Mouse (Mus musculus): ENCODE measurements around the gene Hap1.

The Hap1 gene

DNA sequence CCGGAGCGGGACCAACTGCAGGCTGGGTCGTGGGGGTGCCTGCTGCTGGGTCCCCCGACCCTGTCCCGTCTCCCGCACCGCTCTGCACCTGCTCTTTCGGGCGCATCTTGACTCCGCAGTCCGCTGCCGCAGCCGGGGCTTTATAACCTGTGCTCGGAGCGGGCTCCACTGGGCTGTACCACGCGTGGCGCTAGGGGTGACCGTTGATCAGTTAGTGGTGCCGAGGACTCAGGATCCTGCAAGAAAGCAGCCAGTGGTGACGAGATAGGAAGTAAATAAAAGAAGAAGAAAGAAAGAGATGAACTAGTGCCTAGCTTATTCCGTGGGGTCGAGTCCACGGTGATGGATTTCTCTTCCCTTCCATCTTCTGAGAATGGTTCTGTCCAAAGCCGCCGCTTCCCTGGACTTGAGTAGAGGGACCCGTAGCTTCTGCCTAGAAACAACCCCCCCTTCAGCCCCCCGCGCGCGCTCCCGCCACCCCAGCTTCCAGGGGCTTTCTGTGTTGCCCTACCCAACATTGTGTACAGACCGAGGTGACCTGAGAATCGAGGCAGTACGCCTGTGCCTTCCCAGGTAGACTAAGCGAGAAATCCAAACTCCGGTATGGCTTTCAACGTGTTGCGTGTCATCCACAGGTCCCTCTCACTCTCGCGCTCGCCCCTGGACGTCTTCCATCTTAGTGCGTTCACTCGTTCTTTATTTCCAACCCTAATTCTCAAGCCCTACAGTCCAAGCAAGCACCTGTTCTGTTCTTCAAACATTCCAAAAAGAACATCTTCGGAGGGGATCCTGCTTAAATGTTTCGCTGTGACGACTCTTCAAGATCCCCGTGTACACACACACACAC is at the start of gene Hap1:
TSS of gene Hap1 (minus strand) at position 157 of the 847 bp plus-strand sequence.
- peak; percentile 21 to 40 for DNase-seq

DNA sequence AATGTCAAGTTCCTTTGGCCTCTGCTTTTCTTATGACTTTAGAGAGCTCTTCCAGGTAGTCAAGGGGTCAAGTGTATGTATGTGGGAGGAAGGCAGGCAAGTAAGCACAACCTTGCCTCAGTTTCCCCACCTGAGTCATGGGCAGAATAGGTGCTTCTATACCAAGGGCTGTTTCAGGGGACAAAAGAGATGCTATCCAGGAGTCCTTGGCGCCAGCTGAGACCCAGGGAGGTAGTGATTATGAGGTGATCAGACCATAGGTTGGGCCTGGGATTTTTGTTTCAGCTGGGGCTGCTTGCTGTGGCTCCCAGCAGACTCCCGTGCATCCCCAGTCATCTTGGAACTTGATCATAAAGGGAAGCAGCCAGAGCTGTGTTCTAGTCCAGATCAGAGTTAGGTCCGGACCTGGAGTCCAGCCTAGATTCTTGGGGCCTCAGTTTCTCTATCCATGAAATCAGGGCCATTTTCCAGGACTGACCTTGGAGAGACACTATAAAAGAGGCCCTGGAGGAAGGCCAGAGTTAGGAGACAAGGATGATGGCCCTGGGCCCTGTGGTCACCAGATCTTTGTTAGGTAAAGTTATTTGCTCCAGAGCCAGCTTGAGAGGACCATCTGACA is 48.6 kb upstream of the Hap1 start:
- DNase-seq, result no peak

DNA sequence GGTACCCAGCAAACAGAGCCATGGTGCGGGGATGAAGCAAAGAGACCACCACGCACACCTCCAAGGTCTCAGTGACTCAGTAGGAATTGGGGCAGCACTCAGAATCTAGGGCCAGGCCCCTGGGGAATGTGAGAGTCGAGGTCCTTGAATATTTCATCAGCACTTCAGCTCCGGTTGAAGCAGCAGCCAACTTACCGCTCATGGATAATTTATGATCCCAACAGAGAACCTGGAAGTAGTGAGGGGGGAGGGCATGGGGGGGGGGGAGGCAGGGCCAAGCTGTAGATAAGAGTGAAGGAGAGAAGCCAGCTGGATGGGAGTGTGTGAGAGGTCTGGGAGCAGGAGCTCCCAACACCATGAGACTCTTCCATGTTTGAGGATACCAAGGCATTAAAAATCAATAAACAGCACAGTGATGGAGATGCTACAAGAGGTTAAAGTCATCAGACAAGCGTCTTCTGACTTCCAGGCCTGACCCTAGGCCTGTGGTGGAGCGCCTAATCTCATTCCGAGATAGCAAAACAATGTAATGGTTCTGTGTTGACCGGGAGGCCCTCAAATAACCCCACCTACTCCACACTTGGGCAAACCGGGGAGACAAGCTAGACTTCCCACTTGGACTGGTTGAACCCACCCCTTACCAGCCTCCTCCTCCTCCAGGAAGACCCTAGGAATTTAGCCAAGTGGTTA is 47.7 kb upstream of the Hap1 start:
- no peak for DNase-seq

DNA sequence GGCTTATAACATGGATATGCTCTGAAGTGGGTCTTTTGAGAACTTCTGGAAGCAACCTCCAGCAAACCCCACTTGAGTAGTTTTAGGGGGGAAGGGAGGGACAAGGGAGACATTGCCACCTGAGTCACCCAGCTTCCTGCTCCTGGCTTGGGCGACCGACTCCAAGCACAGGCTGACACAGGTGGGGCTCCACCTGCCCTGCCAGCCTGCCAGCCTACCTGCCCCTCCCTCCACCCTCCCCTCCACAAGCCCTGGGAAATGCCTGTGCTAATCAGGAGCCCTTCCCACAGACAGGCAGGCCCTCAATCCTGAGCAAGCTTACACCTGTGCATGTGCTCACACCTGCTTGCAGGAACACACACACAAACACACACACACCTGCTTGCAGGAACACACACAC is 46.8 kb upstream of the Hap1 start:
- no peak for DNase-seq

DNA sequence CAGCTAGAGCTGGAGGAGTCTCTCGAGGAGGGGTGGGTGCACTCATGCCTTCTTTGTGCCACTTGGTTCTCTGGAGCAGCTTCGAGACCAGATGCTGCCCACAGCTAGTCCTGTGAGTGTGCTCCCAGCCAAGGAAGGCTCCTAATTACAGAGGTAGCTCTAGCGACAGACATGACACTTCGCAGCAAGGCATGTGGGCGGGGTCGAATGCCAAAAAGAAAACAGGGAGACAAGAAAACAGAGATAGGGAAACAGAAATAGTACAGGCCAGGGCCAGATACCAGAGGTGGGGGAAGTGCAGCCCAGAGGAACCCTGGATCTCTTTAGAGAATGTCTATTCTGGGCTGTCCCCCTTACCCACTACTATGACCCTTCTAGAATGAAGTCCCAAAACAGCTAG is 46.3 kb upstream of the Hap1 start:
- no peak for DNase-seq

DNA sequence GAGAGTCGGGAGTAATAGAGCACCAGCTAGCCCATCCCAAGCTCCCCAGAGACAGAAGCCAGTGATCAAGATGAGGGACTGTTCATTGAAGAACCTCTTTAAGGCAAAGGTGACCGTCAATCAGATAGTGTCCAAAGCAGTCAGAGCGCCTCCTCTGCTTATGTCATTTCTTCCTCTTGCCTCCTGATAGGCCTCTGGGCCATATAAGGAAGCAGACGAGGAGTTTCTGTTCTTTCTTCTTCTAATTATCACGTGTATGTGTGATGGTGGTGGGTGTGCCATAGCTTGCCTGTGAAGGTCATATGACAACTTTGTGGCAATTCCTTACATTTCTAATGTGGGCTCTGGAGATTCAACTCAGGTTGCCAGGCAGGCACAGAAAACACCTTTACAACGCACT is 44.9 kb upstream of the Hap1 start:
- DNase-seq, result no peak

DNA sequence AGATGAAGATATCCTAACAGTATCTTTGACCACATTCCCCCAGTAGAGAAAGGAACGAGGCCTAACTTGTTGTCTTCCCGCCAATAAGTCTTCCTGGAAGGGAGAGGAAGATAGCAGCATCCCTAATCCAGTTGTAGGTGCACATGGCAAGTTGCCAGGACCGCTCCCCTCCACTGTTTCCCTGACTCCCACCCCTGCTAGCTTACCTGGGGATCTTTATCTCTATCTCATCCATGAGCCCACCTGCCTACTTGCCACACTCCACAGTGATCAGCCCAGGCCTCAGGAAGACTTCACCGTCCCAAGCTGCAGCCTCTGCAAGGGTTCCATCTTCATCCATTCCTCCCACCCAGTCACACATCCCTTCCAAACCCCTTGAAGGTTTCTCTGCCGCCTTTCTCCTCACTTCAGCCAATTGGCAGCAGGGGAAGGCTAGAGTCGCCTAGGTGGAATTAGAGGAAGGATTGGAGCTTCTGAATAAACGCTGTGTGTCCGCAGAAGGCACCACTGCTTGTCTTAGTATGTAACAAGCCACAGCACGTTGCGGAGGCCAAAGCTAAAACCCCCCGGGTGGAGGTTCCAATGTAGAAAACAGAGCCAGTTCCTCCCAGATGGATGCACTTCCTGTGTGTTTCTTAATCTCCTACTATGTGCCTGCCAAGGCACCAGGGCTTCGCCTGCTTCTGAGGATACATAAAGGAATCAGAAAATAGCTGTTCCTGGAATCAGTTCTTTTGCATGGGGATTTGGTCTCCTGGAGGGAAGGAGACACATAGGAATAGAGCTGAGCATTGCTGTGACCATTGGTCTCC is 44.0 kb upstream of the Hap1 start:
- no peak for DNase-seq

DNA sequence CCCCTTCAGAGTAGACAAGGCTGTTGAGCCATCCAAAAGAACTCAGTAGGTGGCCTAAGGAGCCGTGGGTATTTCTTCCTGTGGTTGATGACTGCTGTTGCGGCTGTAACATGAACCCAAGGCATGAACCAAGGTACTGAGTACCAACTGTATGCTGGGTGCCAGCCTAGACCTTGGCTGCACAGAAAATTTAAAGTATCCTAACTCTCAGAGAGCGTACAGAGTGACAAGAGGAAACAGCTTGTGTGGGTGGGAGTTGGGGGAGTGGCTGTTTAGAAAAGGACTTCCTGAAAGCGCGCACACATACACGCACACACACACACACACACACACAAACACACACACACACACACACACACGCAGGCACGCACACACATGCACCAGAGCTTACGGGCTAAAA is 43.4 kb upstream of the Hap1 start:
- DNase-seq, result peak in 1 of 2 experiments; percentile 60

DNA sequence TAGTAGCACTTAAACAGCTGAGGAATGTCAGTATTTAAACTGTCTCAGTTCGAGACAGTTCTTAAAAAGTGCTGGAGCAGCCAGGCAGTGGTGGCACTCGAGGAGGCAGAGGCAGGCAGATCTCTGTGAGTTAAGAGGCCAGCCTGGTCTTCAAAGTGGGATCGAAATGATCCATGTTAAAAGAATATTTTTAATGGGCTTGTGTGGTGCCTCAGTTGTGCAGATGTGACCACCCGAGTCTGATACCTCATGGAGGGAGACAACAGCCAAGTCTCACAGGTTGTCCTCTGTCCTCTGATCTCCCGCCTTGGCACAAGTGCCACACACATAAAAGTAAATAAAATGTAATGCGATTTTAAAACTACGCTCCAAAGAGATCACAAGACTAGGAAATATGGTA is 42.6 kb upstream of the Hap1 start:
- no peak for DNase-seq

DNA sequence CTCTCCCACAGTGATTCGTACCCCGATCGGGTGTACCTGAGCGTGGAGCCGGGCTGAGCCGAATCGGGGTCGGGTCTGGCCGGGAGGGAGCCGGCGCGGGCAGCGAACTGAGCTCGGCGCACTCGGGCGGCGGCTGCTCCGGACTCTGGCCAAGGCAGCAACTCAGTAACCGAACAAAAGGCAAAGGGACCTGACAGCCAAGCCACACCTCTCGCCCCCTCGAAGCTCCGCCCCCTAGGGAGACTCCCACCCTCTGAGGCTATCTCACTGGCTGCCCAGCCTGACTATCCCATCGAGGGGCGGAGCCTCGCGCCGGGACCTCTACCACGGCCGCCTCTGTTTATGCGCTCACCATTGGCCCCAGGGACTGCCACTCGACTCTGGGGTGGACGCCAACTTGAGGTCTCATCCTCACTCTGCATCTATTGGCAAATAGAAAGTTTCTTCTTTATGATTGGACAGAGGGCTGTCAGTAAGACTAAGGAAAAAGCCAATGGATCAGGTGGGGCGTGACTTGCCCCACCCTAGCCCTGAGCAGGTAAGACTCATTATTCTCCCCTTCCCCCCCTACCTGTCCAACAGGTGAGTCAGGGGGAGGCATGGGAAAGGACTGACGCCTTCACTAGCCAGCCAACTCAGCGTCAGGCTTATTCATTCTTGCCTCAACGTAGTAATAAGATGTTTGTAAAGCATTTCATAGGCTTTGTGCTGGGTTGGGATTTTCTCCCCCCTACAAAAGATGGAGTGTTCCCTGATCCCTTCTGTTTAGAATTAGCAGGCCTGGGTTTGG is 41.9 kb upstream of the Hap1 start, which contains the start of gene Jup:
TSS of gene Jup (minus strand) at position 164 of the 790 bp plus-strand sequence.
- peak; percentile 90 to 94 for DNase-seq

DNA sequence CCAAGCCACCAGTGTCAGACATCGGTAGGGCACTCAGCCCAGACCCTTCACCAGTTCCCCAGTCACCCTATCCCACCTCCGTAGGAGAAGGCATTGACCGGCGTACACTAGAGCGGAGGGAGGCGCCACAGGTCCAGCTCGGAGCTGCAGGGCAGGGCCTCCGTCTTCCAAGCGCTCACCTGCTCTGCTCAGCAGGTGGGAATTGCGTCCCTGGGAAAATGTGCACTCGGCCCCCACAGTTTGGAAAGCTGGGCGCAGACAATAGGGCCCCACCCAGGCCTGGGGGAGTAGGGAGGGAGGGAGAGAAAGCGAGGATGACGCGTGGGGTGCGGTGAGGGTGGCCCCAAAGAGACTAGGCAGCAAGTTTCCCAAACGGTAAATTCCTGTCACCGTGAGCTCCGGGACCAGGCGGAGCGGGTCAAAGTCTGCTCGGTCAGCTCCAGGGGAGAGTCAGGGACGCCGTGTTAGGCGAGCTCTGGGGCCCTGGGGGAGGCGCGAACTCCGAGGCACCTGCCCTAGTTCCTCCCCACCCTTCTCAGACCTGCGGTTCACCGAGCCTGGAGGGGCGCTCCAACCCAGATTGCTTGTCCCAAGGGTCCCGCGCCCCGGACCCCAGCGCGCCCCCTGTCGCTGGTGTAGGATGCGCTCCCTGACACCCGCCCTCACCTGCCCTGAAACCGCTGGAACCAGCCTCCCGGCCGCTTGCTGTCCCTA is 41.1 kb upstream of the Hap1 start:
- peak in 1 of 2 experiments; percentile 58 for DNase-seq

DNA sequence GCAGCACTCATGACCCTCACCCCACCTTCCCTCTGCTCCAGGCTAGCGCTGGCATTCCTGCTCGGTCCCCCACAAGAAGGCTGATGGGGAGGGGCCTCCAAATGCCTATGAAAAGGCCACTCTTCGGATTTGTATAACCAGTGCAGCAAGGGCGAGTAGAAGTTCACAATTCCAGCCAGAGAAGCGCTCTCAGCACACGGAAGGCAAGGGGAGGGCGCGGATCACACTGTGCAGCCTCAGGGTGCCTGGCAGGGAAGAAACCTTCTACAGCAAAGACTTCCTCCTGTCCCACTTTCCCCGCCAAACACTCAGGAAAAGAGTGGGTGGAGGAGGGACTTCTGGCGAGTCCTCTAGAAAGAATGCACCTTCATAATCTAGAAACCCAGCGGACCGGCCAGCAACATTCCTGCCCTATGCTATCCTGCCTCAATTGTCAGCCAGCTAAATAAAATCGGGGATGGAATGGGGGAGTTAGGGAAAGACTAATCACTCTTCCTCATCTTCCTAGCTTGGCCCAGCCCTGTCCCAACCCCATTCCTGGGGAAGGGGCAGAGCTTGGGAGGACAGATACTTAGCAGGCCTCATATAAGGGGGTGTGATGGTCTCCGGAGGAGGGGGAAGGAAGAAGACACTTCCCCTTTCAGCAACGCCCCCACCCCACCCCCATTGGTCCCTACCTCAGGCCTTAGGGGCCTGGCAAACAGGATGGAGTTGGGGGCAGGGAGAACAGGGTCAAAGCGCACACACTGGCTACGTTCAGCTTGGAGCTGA is 40.1 kb upstream of the Hap1 start:
- DNase-seq, result no peak

DNA sequence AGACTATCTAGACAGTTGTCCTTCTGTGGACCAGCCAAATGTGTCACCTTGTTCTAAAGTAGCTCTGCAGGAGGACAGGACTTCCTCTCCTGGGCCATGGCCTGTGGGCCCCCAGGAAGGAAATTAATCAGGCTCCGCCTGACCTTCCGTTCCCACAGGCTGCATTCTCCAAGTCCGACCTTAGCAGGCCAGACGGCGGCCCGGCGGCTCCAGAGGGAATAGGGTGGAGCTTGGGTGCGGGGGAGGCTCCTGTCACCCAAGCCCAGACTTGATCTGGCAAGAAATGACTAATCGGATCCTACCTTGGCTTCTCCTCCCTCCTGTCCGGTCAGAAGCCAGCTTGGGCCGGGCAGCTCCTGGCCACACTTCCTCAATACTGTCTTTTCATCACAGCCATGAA is 39.3 kb upstream of the Hap1 start:
- no peak for DNase-seq

DNA sequence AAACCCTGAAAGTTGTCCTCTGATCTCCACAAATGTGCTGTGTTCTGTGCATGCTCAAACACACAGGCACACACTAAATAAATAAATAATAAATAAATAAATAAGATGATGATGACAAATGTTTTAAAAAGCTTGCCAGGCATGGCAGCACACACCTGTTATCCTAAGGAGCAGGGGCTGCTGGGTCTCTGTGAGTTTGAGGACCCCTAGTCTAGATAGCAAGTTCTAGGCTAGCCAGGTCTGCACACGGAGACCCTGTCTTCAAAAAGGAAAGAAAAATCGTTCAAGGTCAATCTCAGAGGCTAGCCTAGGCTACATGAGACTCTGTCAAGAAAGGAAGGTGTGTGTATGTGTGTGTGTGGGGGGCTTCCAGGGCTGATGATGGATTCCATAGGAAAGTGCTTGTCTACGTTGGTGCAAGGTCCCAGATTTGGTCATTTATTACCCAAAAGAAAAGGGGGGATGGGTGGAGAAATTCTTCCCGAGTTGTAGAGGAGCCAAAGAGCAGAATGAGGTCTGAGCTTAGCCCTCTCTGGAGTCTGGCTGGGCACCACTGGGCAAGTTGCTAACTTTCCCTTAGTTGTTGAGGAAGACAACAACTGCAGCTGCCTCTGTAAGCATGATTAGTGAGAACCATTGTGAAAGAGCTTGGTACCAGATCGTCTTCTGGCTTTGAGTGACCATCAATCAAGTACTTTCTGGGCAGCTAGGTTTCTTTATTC is 38.6 kb upstream of the Hap1 start:
- no peak for DNase-seq

DNA sequence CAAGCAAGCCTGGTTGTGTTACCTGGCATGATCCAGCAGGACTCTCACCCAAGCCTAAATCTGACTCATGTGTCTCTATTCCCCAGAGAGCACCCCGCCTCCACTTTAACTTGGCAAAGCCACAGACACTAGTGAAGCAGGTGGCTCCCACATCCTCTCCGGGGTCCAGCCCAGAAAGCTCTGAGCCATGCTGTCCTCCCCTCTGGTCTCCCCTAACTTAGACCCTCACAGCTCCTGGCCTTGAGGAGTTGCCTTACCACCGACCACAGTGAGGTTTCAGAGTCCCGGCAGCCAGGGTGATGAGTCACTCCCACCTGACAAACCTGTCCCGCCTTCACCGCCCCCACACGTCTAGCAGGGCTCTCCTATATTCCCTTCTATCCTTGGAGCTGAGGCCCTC is 37.8 kb upstream of the Hap1 start:
- DNase-seq, result peak in 1 of 2 experiments; percentile 23

DNA sequence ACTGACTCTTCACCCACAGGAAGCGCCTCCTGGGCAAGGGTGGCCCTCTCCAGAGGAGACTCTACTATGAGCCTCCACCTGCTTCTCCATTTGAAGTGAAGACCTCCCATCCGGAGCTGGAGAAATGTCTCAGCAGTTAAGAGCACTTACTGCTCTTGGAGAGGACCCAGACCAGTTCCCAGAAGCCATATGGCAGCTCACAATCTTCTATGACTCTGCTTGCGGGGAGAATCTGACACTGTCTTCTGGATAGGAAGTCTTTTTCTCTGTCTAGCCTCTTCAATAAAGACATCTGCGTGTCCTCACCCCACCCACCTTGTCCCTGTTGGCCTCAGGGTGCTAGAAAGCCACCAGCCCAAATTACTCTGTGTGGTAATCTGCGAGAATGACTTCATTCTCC is 37.0 kb upstream of the Hap1 start:
- no peak for DNase-seq

DNA sequence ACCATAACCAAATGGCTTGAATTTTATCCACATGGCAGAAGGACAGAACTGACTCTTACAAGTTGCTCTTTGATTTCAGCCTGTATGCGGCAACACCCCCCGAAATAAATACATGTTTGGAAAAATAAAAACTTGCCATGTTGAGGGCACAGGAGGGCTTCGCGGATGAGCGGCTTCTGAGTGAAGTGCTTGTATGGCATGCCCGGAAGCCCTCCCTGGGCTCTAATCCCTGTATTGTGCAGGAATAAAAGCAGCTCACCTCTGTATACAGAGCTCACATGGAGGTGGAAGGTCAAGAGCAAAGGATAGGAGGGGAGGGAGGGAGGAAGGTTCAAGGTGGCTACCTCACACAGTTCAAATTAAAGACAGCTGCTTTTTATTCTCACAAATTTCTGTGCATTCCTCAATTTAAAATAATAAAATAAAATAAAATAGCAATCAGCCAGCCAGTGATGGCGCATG is 36.0 kb upstream of the Hap1 start:
- DNase-seq, result no peak

DNA sequence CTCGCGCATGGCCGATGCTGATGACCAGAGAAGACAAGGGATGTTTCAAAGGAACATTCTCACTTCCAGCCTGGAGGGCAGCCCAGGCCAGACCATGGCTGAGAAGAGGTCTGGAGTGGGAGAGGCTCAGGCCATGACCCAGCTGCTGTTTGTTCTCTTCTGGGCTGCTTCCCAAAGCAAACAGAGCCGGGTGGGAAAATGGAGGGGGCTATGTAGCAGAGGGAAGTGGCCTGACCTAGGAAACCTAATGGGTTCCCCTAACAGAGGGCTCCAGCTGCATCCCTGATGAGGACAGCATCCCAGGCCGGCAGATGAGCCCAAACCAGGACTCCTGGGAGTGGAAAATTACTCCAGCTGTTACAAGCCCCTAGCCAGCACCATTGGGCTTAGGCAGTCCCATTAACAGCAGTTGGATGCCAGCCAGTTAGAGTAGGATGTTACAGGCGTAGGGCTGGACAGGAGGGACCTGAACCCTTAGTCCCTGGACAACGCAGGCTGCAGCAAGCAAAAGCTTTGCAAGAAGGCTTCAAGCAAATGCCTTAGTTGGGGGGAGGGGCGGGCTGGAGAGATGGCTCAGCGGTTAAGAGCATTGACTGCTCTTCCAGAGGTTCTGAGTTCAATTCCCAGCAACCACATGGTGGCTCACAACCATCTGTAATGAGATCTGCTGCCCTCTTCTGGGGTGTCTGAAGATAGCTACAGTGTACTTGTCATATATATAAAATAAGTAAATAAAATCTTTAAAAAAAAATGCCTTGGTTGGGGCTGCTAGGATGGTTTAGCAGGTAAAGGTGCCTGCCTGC is 35.4 kb upstream of the Hap1 start:
- no peak for DNase-seq

DNA sequence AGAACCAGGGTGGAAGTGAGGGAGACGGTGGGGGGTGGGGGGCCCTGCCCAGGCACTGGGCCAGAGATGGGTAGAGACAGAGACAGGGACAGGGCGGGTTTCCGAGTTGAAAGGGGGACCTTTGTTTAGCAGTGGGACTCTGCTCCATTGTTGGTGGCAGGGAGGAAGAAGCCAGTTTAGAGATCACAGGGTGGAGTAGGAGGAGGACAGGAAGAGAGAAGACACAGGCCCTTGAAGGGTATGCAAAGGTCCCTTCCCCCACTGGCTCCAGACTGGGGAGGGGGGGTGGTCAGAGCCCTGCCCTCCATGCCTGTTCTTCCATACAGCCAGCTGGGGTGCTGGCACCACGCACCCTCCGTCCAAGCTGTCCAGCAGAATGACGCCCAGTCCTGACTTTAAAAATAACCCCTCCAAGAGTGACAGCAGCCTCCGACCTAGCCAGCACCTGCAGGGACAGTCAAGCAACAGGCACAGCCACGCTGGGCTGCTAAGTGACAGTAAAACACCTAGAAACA is 34.1 kb upstream of the Hap1 start:
- DNase-seq, result no peak
